Mouse (Mus musculus) thymus, adult 18-20 months (tissue): ENCODE measurements around the gene Clec3b.

ENCODE experiments used
- DNase-seq, 2 experiments: peaks; one replicate each; pipeline ENCODE4 v3.0.0; 2022; ENCODE audit warnings: mixed read lengths in 2 of 2

The Clec3b gene

GRCm38 (mm10) chr9:123156910-123157361 lies 6.2 kb downstream of the Clec3b start:
- peak; percentile 49 to 70 for DNase-seq

- no peak for DNase-seq
These were observed 7.0 kb downstream of the Clec3b start for GRCm38 (mm10) chr9:123157699-123158098.

GRCm38 (mm10) chr9:123158125-123158836 lies 7.5 kb downstream of the Clec3b start:
- DNase-seq = no peak

GRCm38 (mm10) chr9:123159330-123159729 lies 8.6 kb downstream of the Clec3b start:
- DNase-seq = no peak

- no peak for DNase-seq
These were observed 11.0 kb downstream of the Clec3b start for GRCm38 (mm10) chr9:123161792-123162191.

GRCm38 (mm10) chr9:123162985-123163694 lies 12.4 kb downstream of the Clec3b start:
- no peak for DNase-seq

- DNase-seq = no peak
These were observed 15.2 kb downstream of the Clec3b start for GRCm38 (mm10) chr9:123165781-123166443.

- DNase-seq = no peak
These were observed 23.0 kb downstream of the Clec3b start for GRCm38 (mm10) chr9:123173760-123174159.

- DNase-seq = no peak
These were observed 23.6 kb downstream of the Clec3b start for GRCm38 (mm10) chr9:123174356-123174755.

GRCm38 (mm10) chr9:123177380-123178048 lies 26.8 kb downstream of the Clec3b start:
- no peak for DNase-seq

GRCm38 (mm10) chr9:123180003-123180402 lies 29.3 kb downstream of the Clec3b start:
- no peak for DNase-seq

- DNase-seq = no peak
These were observed 32.5 kb downstream of the Clec3b start for GRCm38 (mm10) chr9:123183226-123183625.

- no peak for DNase-seq
These were observed 34.8 kb downstream of the Clec3b start for GRCm38 (mm10) chr9:123185546-123185945.

GRCm38 (mm10) chr9:123186151-123186550 lies 35.4 kb downstream of the Clec3b start:
- no peak for DNase-seq

GRCm38 (mm10) chr9:123187589-123187988 lies 36.8 kb downstream of the Clec3b start:
- no peak for DNase-seq

- no peak for DNase-seq
These were observed 37.5 kb downstream of the Clec3b start for GRCm38 (mm10) chr9:123188271-123188670.

- DNase-seq = no peak
These were observed 49.4 kb downstream of the Clec3b start for GRCm38 (mm10) chr9:123200116-123200515.

- DNase-seq = no peak
These were observed 55.8 kb downstream of the Clec3b start for GRCm38 (mm10) chr9:123206526-123206925.

GRCm38 (mm10) chr9:123206948-123207347 lies 56.2 kb downstream of the Clec3b start:
- DNase-seq = no peak
